Mouse (Mus musculus) testis, adult 2 months (tissue): ENCODE results near the gene App. TPM values are rescaled to one million over a fixed set of nuclear protein-coding genes. Genes with fewer than 3 reads are reported as not detected.

Experiments
- H3K27ac ChIP-seq: fragments of 200-500 bp; 2 replicates; pipeline ENCODE4 v1.5.1; 2012; ENCODE audit warnings: low read depth, low read length; ENCODE audit not compliant: control insufficient read depth, insufficient read depth
- H3K27me3 ChIP-seq: fragments of 200-500 bp; 2 replicates; pipeline ENCODE4 v1.6.1; 2012; ENCODE audit warnings: mild to moderate bottlenecking, low read length, moderate library complexity; ENCODE audit not compliant: control insufficient read depth, insufficient read depth
- H3K36me3 ChIP-seq: fragments of 200-500 bp; 2 replicates; pipeline ENCODE4 v1.6.1; 2012; ENCODE audit warnings: mild to moderate bottlenecking, low read length; ENCODE audit not compliant: control insufficient read depth, insufficient read depth
- H3K4me1 ChIP-seq: fragments of 200-500 bp; 2 replicates; pipeline ENCODE4 v1.6.1; 2012; ENCODE audit warnings: low read length; ENCODE audit not compliant: control insufficient read depth, insufficient read depth
- H3K4me3 ChIP-seq: fragments of 200-500 bp; 2 replicates; pipeline ENCODE4 v1.5.1; 2012; ENCODE audit warnings: low read depth, mild to moderate bottlenecking, low read length, moderate library complexity, mixed read lengths; ENCODE audit not compliant: control insufficient read depth
- CTCF ChIP-seq: fragments of 200-500 bp; IDR thresholded peaks from 2 replicates; pipeline ENCODE4 v1.5.1; 2012; ENCODE audit warnings: low read depth, mild to moderate bottlenecking, inconsistent platforms, low read length, moderate library complexity; ENCODE audit not compliant: control insufficient read depth, insufficient read depth, insufficient replicate concordance
- POLR2A ChIP-seq: fragments of 200-500 bp; IDR thresholded peaks from 2 replicates; pipeline ENCODE4 v1.6.1; 2012; ENCODE audit warnings: low read depth, mild to moderate bottlenecking, inconsistent platforms, low read length, moderate library complexity; ENCODE audit not compliant: control insufficient read depth
- polyA plus RNA-seq: library from polyadenylated mRNA; depleted of rRNA; stranded (reverse); fragments of >200 nt; gene quantifications from 2 replicates; pipeline ENCODE4 v1.2.3, GENCODE M21; 2012

Gene App
- polyA plus RNA-seq, 1 experiment: 89.0 TPM

DNA sequence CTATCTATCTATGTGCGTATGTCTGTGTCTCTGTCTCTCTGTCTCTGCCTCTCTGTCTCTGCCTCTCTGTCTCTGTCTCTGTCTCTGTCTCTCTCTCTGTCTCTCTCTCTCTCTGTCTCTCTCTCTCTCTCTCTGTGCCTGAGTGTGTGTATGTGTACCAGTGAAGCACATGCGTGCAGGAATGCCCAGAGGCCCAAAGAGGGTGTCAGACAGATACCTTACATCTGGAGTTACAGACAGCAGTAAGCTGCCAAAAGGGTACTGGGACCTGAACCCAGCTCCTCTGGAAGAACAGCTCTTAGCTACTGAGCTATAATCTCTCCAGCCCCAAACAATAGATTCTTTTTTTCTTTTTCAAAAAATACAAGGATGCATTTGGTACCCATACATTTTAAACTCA is 77.6 kb downstream of the App start:
- TF ChIP-seq CTCF: no peak
- peaks cover 3% of the 10 kb centered on the region; the same call in 1 of the 2 replicates for H3K4me1 ChIP-seq

DNA sequence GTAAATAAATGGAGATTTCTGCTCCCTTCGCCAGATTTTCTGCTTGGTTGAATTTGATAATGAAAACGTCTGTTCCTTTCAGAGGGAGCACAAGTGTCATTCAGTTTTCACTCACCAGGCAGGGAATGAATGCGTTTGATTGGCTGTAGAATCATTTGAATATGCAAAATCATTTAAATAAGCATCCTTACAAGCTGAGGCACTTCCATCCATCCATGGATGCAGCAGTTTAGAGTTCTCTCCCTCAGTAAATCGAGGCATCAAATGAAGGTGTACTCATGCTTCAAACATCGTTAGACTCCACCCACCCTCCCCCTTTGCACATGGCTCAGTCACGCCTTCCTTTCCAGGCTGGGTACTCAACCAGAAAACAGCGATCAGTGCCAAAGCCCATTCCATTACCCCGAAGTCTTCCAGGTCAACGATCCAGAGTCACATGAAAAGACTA is 80.9 kb downstream of the App start:
- Histone ChIP-seq H3K27me3 (no peaks in the 10 kb centered on the region), H3K36me3 (no peaks in the 10 kb centered on the region), H3K4me1 (peaks cover 3% of the 10 kb centered on the region; the same call in 1 of the 2 replicates), H3K4me3 (no peak overlapping the region), H3K27ac (no peak overlapping the region)
- no peak for TF ChIP-seq POLR2A
- TF ChIP-seq CTCF: no peak

More for the DNA sequence above, 77.6 kb downstream of the App start:
- H3K27ac ChIP-seq: no peak overlapping the region
- H3K4me3 ChIP-seq: no peak overlapping the region
- H3K27me3 ChIP-seq: no peaks in the 10 kb centered on the region
- no peaks in the 10 kb centered on the region for H3K36me3 ChIP-seq

DNA sequence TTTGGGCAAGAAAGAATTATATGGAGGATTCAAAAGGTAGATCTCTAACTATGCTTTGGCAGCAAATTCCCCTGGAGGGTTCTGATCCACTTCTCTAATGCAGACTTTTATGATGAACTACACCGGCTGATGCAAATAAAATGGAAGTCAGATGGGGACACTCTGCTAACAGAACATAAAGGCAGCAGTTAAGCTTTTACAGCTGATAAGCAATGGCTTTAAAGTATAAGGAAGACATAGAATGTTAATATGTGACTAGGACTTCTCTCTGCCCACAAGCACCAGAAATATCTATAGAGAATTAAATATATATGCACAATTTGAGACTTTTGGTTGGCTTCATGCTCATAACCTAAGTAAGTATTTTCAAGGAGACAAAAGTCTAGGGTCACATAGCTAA is 81.4 kb downstream of the App start:
- no peak for TF ChIP-seq POLR2A
- no peaks in the 10 kb centered on the region for H3K27me3 ChIP-seq
- H3K4me1 ChIP-seq: peaks cover 3% of the 10 kb centered on the region; the same call in 1 of the 2 replicates
- H3K36me3 ChIP-seq: no peaks in the 10 kb centered on the region
- no peak overlapping the region for H3K27ac ChIP-seq
- no peak overlapping the region for H3K4me3 ChIP-seq

DNA sequence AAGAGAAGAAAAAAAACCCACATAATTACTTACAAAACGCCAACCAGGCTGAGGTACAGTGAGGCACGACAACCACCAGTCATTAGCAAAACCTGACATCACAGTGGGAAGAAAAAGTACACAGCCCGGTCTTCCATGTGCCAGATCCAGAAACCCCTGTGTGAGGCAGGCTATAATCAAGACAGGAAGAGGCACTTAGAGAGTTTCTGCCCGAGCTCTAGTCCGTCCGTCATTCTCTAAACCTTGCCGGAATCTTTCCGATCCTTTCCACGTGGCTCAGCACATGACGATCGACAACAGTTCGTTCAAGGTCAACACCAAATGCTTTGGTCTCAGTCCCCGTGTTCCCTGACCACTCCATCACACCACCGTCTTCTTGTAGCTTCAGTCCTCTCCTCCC is 82.6 kb downstream of the App start:
- Histone ChIP-seq H3K4me1 (peaks cover 3% of the 10 kb centered on the region; the same call in 1 of the 2 replicates), H3K36me3 (no peaks in the 10 kb centered on the region), H3K27me3 (no peaks in the 10 kb centered on the region), H3K27ac (no peak overlapping the region), H3K4me3 (no peak overlapping the region)
- no peak for TF ChIP-seq POLR2A
- no peak for TF ChIP-seq CTCF

DNA sequence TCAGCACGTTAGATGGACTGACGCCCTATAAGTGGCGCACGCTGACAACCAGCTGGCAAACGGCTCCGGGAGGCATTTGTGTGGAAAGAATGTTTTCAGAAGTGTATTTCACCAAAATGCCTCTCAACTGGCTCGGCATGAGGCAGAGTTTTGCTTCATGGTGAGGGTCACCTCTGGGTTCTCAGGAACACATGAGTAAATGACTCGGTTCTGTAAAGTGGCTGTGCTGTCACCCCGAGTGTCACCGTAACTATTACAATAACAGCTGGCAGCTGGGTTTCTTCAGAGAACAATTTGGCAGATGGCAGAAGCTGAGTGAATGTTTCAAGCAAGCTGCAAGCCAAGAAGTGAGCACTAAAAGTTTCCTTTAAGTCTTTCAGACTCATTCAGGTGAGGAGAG is 85.4 kb downstream of the App start:
- Histone ChIP-seq H3K36me3 (no peaks in the 10 kb centered on the region), H3K27me3 (no peaks in the 10 kb centered on the region), H3K4me1 (no peaks in the 10 kb centered on the region; the same call in 1 of the 2 replicates), H3K27ac (no peak overlapping the region), H3K4me3 (no peak overlapping the region)
- TF ChIP-seq POLR2A (no peak), CTCF (no peak)

DNA sequence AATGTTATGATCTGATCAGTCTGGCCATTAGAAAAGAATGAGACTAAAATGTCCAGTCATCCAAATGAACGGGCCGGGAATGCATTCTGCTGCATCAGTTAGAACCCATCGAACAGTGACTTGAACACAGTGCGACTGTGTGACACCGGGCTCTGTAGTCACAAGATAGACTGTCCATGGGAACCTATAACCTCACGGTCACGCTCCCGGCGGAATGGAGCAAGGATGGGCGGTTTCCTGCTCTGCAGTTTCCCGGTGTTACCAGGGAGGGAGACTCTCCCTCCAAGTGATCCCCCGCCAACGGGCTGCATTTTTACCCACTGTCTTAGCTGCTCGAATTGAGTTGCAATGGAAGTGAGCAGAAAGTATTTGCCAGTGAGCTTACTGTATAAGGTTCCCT is 87.3 kb downstream of the App start:
- Histone ChIP-seq H3K27ac (no peak overlapping the region), H3K36me3 (no peaks in the 10 kb centered on the region), H3K27me3 (no peaks in the 10 kb centered on the region), H3K4me3 (no peak overlapping the region), H3K4me1 (no peaks in the 10 kb centered on the region; the same call in 1 of the 2 replicates)
- TF ChIP-seq POLR2A (no peak), CTCF (no peak)

DNA sequence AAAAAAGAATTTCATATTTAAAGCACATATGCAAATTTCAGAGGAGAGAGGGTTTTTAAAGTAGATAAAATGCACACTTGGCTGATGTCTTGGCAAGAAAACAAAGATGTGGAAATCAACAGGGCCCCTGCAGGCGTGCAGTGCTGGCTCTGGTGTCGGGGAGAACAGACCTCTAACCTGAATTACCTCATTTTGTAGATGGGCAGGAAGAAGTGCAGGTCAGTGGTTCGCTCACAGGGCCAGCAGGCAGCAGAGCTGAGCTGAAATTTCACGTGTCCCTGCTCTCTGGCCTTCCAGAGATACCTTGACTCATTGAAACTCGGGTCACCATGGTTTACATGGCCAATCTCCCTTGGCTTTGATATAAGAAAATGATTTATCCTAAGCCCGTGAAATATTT is 87.7 kb downstream of the App start:
- no peaks in the 10 kb centered on the region for H3K36me3 ChIP-seq
- H3K4me1 ChIP-seq: no peaks in the 10 kb centered on the region; the same call in 1 of the 2 replicates
- no peak overlapping the region for H3K27ac ChIP-seq
- no peak for TF ChIP-seq CTCF
- TF ChIP-seq POLR2A: no peak
- no peak overlapping the region for H3K4me3 ChIP-seq
- H3K27me3 ChIP-seq: no peaks in the 10 kb centered on the region

DNA sequence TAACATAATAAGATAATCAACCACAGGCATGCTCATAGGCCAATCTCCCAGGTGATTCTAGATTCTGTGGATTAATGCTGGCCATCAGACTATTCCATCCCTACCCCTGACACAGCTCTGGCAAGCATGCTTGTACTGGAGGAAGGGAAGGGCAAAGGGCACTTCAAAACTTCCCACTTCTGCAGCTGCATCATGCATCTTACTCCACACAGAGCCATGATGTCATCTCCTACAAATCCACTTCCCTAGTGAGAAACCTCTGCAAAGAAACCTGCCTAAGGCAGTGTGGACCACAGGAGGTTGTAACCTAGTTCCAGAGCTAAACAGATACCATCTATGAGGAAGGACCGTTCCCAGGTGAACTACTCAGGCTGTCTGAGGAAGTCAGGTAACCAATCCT is 89.4 kb downstream of the App start:
- Histone ChIP-seq H3K36me3 (no peaks in the 10 kb centered on the region), H3K4me3 (no peak overlapping the region), H3K4me1 (peaks cover 8% of the 10 kb centered on the region), H3K27ac (no peak overlapping the region), H3K27me3 (no peaks in the 10 kb centered on the region)
- TF ChIP-seq CTCF (no peak), POLR2A (no peak)
